Mouse (Mus musculus) heart, postnatal 25 days (tissue): ENCODE results near the gene Amz1. TPM values are rescaled to one million over a fixed set of nuclear protein-coding genes. Genes with fewer than 3 reads are reported as not detected.

ENCODE experiments used
- DNase-seq: peaks from one replicate; pipeline ENCODE4 v3.0.0; 2022; ENCODE audit warnings: low spot score
- intact Hi-C: fragments of 180-260 bp; cut with DNase I; formaldehyde crosslinking; loops from one replicate; pipeline ENCODE4 v1.15.1; 2025
- total RNA-seq, 2 experiments: library from RNA; stranded (reverse); gene quantifications; 2 replicates each; pipeline ENCODE4 v1.2.3; 2021

Gene Amz1
- total RNA-seq: under 1 TPM; 0.08 to 0.44 TPM

DNA sequence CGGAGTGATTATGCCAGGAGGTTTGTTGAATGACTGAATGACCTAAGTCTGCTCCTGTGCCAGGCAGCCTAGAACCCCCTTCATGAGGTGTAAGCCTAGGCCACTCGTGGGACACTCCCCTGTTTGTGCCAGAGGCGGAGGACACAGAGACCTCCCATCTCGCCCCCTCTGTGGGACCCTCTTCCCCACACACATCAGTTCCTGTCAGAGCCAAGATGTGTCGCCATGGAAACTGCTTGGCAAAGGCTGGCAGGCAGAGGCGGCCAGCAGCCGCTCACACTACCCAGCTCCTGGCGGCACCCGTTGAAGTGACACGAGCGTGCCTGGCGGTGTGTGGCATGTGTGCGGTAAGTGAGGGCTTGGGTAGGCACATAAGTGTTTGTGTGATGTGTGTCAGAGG, at the start of gene Amz1:
TSS of gene Amz1 (plus strand) at position 306 of the 400 bp plus-strand sequence.
- intact Hi-C loops: no loop called here
- DNase-seq: no peak

DNA sequence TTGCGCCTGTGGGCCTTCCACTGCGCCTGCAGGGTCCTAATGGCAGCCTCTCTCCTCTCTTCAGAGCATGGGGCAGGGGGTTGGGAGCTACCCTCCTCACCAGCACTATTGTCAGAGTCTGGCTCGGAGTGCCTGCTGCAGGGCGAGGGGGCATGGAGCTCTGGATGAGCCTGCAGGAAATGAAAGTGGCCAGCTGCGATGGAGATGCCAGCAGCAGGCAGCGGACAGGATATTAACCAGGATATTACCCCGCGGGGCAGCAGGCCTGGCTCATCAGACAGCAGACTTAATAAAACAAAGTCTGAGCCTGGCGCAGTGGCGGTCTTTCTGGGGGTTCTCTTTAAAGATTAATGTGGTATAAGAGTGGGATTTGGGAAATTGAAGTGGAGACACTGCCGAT, 48.8 kb upstream of the Amz1 start:
- DNase-seq: no peak
- intact Hi-C loops: no loop called here

DNA sequence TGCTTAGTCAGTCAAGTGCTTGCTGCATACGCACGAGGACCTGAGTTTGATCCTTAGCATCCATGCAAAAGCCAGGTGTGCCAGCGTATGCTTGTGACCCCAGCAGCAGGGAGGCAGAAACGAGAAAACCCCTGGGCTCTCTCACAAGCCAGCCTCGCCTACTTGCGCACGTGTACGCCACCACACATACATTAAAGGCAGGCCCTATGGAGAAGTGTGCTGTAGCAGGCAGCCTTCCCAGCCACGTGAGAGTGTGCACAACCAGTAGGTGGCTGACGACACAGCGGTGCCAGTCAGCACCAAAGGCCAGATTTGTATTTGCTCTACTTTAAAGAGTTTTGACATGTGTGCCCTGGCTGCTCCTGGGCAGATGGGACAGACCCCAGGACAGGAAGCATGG, 48.3 kb upstream of the Amz1 start:
- intact Hi-C loops: no loop called here
- DNase-seq: no peak

DNA sequence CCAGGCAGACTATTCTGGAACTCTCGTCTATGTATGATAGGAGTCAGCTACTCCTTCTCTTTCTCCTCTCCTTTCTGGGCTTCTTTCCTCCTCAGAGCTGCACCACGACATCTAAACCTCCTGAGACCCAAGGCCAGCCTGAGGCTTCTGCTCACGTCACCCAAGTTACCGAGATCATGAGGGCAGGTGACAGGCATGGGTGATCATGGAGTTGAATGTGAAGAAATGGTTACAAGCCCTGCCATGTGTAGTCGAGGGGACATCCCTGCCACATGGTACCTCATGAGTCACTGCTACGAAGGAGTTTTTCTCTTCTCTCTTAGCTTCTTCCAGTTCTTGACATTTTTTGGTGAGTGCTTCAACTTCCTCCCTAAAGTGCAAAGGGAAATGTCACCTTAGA, 46.8 kb upstream of the Amz1 start:
- intact Hi-C loops: no loop called here
- no peak for DNase-seq

DNA sequence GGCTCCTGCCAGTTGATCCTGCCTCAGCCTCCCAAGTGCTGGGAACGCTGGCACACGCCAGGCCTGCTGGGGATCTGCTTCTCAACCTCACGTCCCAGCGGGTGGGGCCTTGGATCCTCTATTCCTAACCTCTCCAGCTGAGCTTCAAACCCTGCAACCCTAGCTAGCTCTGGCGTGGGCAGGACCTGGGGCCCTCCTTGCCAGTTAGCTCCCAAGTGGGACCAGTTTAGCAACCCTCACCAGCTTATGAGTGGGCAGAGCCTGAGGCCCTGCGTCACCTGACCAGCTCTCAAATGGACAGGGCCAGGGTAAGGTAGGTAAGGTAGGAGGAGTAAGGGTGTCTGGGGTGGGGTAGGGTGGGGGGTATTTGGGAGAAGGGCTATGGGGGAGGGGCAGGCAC, 43.9 kb upstream of the Amz1 start:
- intact Hi-C loops: no loop called here

DNA sequence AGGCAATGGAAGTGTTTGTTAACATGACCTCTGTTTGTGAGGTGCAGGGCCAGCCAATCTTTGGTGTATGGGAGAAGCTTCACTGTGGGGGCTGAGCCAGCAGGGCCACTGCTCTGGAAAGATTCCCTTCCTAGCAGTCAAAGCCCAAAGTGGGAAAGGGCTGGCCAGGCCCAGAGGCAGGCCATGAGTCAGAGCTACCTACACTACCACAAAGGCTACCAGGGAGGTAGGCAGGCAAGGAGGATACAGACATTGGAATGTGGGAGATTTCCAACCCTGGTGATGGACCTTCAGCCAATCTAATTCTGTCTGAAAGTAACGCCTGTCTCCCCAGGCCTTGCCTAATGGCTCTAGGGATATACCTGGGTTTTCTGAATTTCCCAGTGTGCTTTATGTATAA, 43.0 kb upstream of the Amz1 start:
- intact Hi-C loops: no loop called here
- no peak for DNase-seq

More for the DNA sequence above, 43.9 kb upstream of the Amz1 start:
- DNase-seq: no peak

DNA sequence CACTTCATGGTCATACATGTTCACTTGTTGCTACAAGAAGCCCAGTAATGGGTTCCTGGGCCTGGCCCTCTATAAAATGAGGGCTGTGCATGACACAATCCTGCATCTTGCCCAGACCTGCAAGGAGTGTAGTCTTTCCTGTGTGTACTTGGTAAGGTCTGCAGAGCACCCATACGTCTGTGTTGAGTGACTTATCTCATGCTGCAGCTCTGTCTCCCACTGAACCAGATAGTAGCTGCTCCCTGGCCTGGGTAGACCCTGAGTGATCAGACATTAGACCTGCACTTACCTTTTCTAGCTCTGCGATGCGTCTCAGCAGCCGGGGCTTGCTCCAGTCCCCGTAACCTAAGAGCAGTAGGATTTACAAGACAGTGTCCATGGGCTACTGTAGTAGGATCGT, 41.8 kb upstream of the Amz1 start:
- intact Hi-C loops: no loop called here

DNA sequence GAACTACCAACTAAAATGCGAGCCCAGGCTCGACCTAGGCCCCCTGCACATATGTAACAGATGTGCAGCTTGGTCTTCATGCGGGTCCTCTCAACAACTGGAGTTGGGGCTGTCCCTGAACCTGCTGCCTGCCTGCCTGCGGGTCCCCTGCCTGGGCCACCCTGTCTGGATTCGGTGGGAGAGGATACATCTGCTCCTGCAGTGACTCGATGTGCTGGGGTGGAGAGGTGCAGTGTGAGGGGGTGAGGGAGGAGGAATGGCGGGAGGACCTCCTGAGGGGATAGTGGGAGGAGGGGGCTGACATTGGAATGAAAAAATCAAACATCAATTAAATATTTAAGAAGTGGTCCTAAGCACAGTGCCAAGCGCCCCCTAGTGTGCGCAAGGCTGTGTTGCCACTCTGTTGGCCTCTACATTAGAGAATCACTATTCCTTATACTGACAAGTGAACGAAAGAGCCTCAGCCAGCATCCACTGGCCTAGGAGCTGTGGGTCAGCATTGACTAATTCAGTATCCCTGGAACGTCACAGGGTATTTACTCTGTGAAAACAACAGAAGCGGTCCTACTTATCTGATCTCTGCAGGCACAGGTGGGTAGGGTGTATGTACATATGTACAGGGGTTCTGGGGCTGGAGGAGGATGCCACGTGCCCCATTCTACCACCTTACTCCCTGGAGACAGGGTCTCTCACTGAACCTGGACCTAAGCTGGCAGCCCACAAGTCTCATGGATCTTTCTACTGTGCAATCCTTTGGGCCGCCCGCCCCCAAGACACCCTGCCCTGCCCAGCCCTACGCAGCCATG, 39.4 kb upstream of the Amz1 start:
- DNase-seq: no peak
- intact Hi-C loops: loop anchor here (2.0 kb wide), 1 partner anchor 144 kb away; no protein-coding TSS in a partner anchor

More for the DNA sequence above, 41.8 kb upstream of the Amz1 start:
- DNase-seq: no peak

DNA sequence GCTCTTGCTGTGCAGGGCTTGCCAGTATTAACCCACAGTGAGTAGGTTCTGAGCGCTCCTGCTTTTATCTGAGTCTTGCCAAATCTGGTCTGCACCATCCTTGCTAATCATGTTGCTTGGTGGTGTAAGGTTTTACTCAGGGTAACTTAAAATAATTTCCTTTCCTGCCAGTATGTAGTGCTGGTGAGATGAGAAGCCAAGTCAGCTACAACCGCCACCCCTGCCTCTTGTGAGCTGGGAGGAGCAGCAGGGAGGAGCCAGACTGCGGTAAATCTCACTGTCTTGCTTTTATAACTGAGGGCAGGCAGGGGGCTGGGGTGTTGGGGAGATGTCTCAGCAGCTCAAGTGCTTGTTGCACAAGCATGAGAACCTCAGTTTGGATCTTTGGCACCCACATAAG, 35.5 kb upstream of the Amz1 start:
- intact Hi-C loops: no loop called here
- no peak for DNase-seq

DNA sequence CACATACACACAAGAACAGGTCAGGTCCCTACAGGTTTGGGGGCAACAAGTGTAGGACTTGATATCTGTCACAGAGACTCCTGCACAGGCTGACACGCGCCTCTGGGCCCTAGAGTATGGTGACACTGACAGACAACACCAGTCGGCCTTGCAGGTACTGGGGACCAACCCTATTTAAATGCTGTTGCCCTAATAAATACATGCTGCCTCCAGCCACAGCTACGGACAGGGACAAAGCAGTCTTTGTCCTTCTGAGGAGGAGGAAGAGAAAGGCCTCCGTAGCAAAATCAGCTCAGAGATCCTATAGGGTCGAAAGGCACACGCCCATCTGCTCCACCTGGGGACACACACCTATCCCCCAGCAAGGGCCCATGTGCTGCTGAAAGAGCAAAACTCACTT, 27.9 kb upstream of the Amz1 start:
- DNase-seq: no peak
- intact Hi-C loops: no loop called here

DNA sequence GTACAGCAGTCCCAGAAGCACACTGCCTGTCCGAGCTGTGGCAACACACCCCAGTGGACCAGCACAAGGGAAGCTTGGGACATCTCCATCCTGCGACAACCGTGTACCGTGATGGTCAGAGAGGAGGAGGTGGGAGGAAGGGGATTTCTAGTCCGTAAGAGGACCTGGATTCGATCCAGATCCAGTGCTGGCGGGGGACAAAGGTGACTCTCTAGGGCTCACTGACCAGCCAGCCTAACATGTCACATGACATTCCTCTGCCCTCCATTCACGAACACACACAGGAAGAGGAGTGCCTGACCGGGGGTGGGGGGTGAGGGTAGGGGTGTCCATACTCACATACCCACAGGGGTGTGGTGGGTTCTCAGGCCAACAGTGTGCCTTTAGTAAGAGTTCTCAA, 24.2 kb upstream of the Amz1 start:
- DNase-seq: no peak
- intact Hi-C loops: no loop called here

DNA sequence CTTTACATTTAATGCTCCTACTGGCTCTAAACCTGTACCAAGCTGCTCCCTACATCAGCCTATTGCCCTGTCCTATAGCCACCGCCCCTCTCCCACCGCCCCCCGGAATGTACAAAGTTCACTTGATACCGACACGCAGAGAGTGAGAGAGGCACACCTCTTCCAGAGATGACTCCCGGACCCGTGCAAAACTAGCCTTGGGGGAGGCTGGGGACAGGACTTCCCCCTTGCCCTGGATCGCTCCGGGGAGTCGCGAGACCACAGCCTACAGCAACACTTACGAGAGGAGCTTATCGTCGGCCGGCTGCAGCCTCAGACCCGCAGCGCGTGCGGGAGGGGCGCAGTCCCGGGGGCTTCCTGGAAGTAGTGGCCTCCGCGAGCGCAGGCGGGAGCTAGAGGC, 22.3 kb upstream of the Amz1 start:
- DNase-seq: no peak
- intact Hi-C loops: no loop called here

DNA sequence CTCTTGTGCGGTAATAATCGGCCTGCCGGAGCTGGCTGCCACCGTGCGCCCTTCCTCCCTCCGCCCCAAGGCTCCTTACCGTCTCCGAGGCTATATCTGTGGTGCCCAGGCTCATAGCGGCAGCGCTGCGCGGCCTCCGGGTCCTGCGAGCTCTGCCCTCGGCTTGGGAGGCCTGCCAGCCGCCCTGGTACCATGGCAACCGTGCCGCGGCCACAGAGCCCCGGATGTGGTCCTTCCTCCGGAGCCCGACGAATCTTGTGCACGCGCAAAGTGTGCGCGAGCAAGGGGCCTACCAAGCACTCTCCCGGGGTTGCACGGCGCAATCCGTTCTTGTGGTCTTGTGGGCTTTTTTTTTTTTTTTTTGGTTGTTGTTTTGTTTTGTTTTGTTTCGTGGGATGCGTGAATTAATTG, 21.8 kb upstream of the Amz1 start, which contains the start of gene Iqce:
TSS of gene Iqce (minus strand) at position 276 of the 411 bp plus-strand sequence.
- intact Hi-C loops: no loop called here

DNA sequence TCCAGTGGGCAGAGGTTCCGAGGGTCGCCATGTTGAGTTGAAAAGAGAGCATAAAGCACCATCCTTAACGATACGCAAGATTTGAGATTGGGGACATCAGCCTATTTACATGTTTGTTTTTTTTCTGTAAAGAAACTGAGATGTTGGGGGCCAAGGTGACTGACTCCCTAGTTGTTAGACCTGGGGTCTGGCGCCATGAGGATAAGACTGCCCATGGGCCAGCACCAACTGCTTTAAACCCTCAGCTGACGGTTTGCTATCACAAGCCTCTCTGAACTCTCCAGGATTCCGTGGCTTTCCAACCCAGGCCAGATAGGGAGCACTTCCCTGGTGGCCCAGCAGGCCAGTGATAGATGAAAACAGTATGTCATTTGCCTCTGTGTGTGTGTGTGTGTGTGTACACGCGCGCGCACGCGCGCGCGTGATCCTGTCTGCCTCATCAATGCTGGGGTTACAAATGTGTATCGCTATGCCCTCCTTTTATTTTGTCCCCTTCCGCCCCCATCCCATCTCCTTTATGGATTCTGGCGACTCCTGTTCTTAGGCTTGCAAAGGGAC, 21.2 kb upstream of the Amz1 start:
- intact Hi-C loops: no loop called here
- DNase-seq: no peak

More for the DNA sequence above, 21.8 kb upstream of the Amz1 start, which contains the start of gene Iqce:
- peak; percentile 85 for DNase-seq

DNA sequence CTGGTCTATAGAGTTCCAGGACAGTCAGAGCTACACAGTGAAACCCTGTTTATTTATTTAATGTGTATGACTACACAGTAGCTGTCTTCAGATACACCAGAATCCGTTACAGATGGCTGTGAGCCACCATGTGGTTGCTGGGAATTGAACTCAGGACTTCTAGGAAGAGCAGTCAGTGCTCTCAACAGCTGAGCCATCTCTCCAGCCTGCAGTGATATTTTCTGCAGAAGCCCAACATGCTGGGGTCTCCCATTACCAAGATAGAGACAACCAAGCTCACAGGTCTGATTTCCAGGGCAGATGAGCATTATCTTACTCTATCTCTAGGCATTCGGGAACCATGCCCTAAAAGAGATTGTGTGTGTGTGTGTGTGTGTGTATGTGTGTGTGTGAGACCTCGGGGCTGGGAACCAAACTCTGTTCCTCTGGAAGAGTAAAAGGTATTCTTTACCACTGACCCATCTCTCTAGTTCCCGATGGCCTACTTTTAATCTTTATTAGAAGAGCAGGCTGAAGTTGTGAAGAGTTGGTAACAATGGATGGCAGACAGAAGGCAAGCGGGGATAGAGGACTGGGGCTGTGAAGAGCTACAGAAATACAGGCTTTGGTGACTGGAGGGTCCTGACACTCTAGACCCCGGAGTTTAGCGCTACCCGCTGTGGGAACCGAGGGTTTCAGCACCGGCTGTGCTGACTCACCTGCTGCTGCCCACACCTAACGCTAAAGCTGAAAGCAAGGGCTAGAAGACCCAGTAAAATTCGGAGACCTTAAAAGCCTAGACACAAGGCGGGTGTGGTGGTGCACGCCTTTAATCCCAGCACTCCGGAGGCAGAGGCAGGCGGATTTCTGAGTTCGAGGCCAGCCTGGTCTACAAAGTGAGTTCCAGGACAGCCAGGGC, 20.2 kb upstream of the Amz1 start:
- no peak for DNase-seq
- intact Hi-C loops: no loop called here

DNA sequence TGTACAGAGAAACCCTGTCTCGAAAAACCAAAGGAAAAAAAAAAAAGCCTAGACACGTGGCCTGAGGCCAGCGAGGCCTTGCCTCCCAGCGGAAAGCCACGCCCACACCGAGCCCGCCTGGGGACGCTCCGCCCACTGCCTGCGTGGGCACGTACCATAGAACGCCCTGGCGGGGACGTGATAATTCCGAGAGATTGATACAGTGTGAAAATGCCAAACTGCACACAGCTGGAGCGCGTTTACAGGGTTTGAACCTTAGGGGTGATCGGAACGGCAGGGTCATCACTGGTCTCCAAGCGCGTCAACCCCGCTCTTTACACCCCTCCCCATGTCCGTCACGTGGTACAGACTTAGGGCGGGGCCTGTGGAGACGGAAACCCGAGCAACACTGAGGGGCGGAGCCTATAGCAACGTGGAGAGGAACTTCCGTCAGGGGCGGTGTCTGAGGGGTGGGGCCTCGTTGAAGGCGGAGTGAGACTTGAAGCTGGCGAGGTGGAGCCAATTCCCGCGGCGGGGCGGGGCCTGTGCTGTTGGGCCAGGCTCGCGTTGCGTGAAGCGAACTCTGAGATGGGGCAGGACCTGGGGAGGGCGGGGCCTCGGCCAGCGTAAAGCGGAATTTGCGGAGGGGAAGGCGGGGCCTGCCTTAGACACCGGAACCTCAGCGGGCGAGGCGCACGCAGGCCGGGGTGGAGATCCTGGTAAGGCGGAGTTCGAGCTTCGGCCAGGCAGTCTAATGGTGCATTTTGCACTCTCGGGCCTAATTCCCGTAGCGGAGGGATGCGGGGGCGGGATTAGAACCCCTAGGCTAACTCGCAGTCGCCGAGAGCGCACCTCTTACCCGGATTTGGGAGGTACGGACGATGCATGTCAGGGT, 19.3 kb upstream of the Amz1 start, which contains the start of gene Brat1:
TSS of gene Brat1 (plus strand) at position 634 of the 874 bp plus-strand sequence.
- DNase-seq: peak; percentile 100
- intact Hi-C loops: loop anchor here (5.0 kb wide), 1 partner anchor 43 kb away; no protein-coding TSS in a partner anchor

DNA sequence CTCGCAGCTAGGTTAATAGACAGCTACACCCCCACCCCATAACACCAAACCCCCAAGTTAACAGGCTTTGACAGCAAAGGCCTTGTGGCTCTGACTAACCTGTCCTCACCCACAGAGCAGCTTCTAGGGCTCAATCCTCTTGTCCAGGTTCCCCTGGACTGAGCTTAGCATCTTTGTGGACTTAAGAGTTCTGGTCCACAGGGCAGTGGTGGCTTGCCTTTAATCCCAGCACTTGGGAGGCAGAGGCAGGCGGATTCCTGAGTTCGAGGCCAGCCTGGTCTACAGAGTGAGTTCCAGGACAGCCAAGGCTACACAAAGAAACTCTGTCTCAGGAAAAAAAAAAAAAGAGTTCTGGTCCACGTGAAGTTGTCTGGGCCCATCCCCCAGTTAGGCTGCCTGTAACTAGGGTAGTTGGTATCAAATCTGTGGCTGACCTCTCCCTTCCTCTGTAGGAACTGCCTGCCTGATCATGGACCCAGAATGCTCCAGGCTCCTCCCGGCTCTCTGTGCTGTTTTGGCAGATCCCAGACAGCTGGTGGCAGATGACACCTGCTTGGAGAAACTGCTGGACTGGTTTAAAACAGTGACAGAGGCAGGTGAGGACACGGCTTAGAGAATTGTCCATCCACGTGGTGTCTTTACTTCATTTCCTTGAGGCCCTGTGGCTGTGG, 18.3 kb upstream of the Amz1 start:
- intact Hi-C loops: loop anchor here (2.0 to 5.0 kb wide), 2 partner anchors 42 to 127 kb away; no protein-coding TSS in a partner anchor
- DNase-seq: no peak

DNA sequence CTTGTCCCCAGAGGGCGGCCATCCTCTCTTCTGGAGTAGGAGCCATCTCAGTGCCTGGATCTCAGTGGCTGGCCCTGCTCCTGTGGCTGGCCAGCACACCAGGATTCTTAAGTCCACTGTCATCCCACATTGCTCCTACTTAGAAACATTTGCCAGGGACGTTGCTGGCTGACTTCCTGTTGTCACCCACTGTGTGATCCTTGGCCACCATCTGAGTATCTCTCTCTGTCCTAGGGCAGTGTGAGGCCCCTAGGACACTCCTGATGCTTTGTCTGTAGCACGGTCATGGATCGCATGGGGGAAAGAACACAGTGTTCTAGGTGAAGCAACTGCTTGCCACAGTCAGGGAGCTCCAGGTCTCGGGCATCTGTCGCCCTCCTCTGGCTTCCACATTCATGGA, 13.6 kb upstream of the Amz1 start:
- intact Hi-C loops: no loop called here
- DNase-seq: no peak

DNA sequence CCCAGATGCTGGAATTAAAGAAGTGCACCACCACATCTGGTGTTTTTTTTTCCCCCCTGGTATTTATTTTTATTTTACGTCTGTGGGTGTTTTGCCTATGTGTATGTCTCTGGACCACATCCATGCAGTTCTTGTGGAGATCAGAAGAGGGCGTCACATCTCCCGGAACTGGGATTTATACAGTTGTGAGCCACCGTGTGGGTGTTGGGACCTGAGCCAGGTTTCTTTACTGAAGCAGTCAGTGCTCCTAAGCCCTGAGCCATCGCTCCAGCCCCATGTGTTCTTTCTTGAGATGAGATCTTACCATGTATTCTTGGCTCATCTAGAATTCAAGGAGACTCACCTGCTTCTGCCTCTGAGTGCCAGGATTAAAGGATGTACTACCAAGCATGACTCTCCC, 12.9 kb upstream of the Amz1 start:
- intact Hi-C loops: no loop called here
- DNase-seq: no peak
